Mouse (Mus musculus) forebrain, embryonic 11.5 days (tissue): ENCODE data around the gene Il2rg. TPM values are rescaled to one million over a fixed set of nuclear protein-coding genes. Genes with fewer than 3 reads are reported as not detected.

Experiments
- ATAC-seq: fragments of 200-750 bp; cut with Nextera tagmentation; replicated peaks from 2 replicates; pipeline ENCODE4 v1.8.0; 2017; ENCODE audit warnings: moderate TSS enrichment; ENCODE audit not compliant: low FRiP score
- DNase-seq: peaks from one replicate; pipeline ENCODE4 v3.0.0-alpha.2; 2017; ENCODE audit warnings: low spot score
- H3K27ac ChIP-seq: fragments of 300-500 bp; sonication (generic); 2 replicates; pipeline ENCODE4 v1.5.1; 2014; ENCODE audit warnings: low read depth, low read length
- H3K27me3 ChIP-seq: fragments of 300-500 bp; sonication (generic); 2 replicates; pipeline ENCODE4 v1.6.1; 2014; ENCODE audit warnings: mild to moderate bottlenecking, low read length, mixed read lengths; ENCODE audit not compliant: control insufficient read depth, insufficient read depth
- H3K36me3 ChIP-seq: fragments of 300-500 bp; sonication (generic); 2 replicates; pipeline ENCODE4 v1.6.1; 2014; ENCODE audit warnings: mild to moderate bottlenecking, low read length, moderate library complexity, mixed read lengths; ENCODE audit not compliant: control insufficient read depth, insufficient read depth
- H3K4me1 ChIP-seq: fragments of 300-500 bp; sonication (generic); replicated peaks from 2 replicates; pipeline ENCODE4 v1.6.1; 2014; ENCODE audit warnings: low read length, mixed read lengths; ENCODE audit not compliant: control insufficient read depth, insufficient read depth
- H3K4me2 ChIP-seq: fragments of 300-500 bp; sonication (generic); 2 replicates; pipeline ENCODE4 v1.6.1; 2014; ENCODE audit warnings: low read depth, mild to moderate bottlenecking, low read length, moderate library complexity, mixed read lengths; ENCODE audit not compliant: severe bottlenecking
- H3K4me3 ChIP-seq: fragments of 300-500 bp; sonication (generic); 2 replicates; pipeline ENCODE4 v1.5.1; 2014; ENCODE audit warnings: low read depth, low read length
- H3K9ac ChIP-seq: fragments of 300-500 bp; sonication (generic); 2 replicates; pipeline ENCODE4 v1.6.1; 2014; ENCODE audit warnings: low read length
- H3K9me3 ChIP-seq: fragments of 300-500 bp; sonication (generic); 2 replicates; pipeline ENCODE4 v1.6.1; 2016; ENCODE audit warnings: low read length, mixed read lengths; ENCODE audit not compliant: control insufficient read depth
- WGBS: fragments of 180-500 bp; shearing (Covaris S2); extraction: QIAGEN DNeasy Blood & Tissue Kit; methylation state at CpG from one replicate; pipeline ENCODE4 v1.1.7; 2014; 5-methylcytosine and 5-hydroxymethylcytosine counted together
- polyA plus RNA-seq: library from polyadenylated mRNA; unstranded; fragments of >200 nt; fragmentation: Nextera tagmentation; extraction: Ambion mirVana; gene quantifications from 2 replicates; pipeline ENCODE4 v1.2.1, GENCODE M21; 2014

The Il2rg gene
- polyA plus RNA-seq: 1.7 and 1.9 TPM in 2 replicates

DNA sequence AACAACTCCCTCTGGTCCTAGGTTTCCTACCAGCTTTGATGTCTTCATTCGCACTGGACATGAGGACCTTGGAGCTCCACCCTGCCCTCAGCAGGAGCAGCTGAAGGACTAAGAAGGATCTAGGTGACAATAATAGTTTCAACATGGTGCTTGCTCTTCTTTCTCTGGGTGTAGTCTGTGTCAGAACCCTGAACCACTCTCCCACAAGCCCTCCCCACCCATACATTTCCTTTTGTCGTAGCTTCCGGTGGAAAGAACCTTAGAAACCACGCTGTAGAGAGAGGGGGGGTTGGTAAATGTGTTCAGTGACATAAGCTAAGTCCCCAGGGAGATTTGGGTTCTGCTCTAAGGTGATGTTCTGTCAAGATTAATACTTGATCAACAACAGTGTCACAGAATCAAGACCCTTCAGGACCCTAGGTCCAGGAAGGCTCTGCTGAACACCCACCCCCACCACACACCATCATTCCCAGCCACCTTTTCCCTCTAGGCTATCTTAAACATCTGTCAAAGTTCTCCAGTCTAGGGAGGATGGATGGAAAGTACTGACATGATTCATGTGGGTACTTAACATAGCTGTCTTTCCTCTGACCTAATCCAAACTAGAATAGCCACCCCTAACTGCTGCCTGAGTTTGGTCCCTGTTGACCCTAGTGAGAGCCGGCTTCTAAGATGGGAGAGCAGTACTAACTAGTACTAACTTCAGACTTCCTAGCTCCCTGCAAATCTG is at the start of gene Il2rg:
Gene Il2rg (minus strand): TSS at position 231 of the 730 bp plus-strand sequence.
- DNase-seq: no peak
- H3K27ac ChIP-seq: no peak within 1 kb of the TSS
- H3K9me3 ChIP-seq: no peaks in the 10 kb centered on the region
- H3K9ac ChIP-seq: no peak within 1 kb of the TSS
- no peaks in the 10 kb centered on the region for H3K4me1 ChIP-seq
- H3K4me2 ChIP-seq: no peak within 1 kb of the TSS
- no peak within 1 kb of the TSS for H3K4me3 ChIP-seq
- ATAC-seq: no peak
- H3K27me3 ChIP-seq: peaks cover 2% of the 10 kb centered on the region; the same call in 1 of the 2 replicates
- no peaks in the 10 kb centered on the region for H3K36me3 ChIP-seq
- WGBS: 73% methylated on average over 3 of the region's 5 CpGs

DNA sequence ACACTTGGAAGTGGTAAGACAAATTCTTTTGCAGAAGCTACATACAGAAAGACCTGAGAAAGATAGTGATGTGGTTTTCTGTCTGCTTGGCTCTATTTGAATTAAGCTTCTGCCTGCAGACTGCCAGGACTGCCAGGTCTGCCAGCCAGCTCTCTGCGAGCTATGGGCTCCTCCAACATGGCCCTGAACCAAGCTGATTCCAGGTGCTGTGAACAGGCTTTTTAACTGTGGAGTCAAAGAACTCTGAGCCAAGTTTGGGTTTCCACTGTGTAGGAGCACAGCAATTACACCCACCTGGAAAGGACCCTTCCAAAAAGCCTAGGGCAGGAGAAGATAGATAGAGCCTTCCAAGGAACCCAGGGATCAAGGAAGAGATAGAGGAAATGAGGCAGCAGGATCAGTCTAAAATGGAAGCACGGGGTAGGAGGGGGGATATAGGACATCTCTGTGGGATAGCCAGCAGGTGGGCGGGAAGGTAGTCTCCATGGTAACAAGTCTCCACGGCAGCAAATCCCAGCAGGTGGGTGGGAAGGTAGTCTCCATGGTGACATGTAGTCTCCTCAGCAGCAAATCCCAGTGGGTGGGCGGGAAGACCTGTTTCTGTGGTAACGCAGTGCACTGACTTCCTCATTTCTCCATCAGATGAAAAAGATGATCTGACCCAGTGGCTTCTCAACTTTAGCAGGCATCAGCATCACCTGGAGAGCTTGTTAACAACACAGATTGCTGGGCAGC is 45.7 kb upstream of the Il2rg start:
- WGBS: 29% methylated on average over 6 of the region's 6 CpGs
- Histone ChIP-seq H3K4me1 (no peaks in the 10 kb centered on the region; the same call in 1 of the 2 replicates), H3K36me3 (no peaks in the 10 kb centered on the region; the same call in 1 of the 2 replicates), H3K4me2 (no peak overlapping the region), H3K9me3 (no peaks in the 10 kb centered on the region), H3K4me3 (no peak overlapping the region), H3K27me3 (no peaks in the 10 kb centered on the region; the same call in 1 of the 2 replicates), H3K27ac (no peak overlapping the region), H3K9ac (no peak overlapping the region)
- ATAC-seq: peak; percentile 60; the same call in 1 of the 2 replicates
- peak; percentile 61 for DNase-seq

DNA sequence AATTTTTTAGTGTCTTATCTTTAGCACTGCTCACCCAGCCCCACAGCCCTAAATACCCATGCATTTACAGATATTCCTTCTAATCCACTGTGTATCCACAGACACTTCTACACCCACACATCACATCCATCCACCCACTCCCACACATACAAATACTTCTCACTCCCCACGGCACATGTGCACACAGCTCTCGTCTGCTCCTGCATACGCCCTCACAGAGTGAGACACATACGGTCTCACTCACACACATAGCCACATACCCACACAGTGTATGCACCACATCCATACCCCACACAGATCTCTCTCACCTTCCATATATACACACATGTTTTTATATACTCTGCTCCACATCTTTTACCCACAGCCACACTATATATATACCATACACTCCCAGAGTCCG is 41.2 kb upstream of the Il2rg start:
- peaks cover 3% of the 10 kb centered on the region; the same call in 1 of the 2 replicates for H3K27me3 ChIP-seq
- DNase-seq (no peak), ATAC-seq (no peak)
- WGBS: 93% methylated on average over 5 of the region's 5 CpGs
- no peak overlapping the region for H3K27ac ChIP-seq
- no peaks in the 10 kb centered on the region; the same call in 1 of the 2 replicates for H3K36me3 ChIP-seq
- no peak overlapping the region for H3K4me2 ChIP-seq
- no peaks in the 10 kb centered on the region for H3K9me3 ChIP-seq
- H3K4me1 ChIP-seq: no peaks in the 10 kb centered on the region; the same call in 1 of the 2 replicates
- no peak overlapping the region for H3K4me3 ChIP-seq
- no peak overlapping the region for H3K9ac ChIP-seq

DNA sequence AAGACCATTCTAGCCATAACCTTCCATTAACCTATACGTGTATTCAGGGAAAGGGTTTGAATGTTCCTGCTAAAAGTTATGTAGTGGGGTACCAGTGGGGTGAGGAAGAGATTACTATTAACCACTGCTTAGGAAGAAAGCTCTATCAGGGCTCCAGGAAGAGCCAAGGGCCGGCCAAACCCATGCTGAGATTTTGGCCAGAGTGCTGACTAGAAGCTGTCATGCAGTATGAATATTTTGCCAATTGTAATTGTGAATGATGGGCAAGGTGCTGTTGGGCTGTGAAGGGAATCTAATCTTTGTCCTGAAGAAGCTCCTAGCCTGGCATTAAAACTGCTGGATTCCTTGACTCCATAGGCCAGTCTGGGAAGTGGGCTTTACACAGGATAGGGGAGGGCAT is 36.6 kb upstream of the Il2rg start:
- peaks cover 3% of the 10 kb centered on the region; the same call in 1 of the 2 replicates for H3K27me3 ChIP-seq
- WGBS: 48% methylated on average over 2 of the region's 2 CpGs
- no peak overlapping the region for H3K27ac ChIP-seq

DNA sequence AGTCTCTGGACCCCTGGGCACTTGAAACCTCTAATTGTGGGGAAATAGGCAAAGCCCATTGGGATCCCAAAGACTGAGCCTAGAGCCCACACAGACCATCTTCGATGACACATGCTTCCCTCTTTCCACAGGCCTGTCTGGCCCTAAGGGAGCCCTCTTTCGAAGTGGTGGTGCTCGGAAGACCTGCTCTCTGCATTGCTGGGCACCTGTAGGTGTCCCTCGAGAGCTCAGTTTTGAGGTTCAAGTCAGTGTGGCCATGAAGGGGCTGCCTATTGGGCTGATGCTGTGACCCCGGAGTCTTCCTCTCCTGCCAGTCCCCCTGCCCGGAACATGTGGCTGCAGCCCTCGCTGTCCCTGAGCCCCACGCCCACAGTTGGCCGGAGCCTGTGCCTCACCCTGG is 33.6 kb upstream of the Il2rg start:
- Histone ChIP-seq H3K9me3 (no peaks in the 10 kb centered on the region), H3K4me3 (no peak overlapping the region), H3K9ac (no peak overlapping the region; the same call in 1 of the 2 replicates), H3K27ac (no peak overlapping the region), H3K36me3 (no peaks in the 10 kb centered on the region), H3K27me3 (peaks cover 3% of the 10 kb centered on the region; the same call in 1 of the 2 replicates), H3K4me1 (peaks cover 12% of the 10 kb centered on the region), H3K4me2 (0 out of 2 replicates have a peak overlapping the region, but pooled peaks have one; percentile 1)
- 69% methylated on average over 9 of the region's 9 CpGs for WGBS
- ATAC-seq (no peak), DNase-seq (no peak)

More for the DNA sequence above, 36.6 kb upstream of the Il2rg start:
- no peak overlapping the region for H3K4me3 ChIP-seq
- DNase-seq (no peak), ATAC-seq (no peak)
- no peaks in the 10 kb centered on the region for H3K9me3 ChIP-seq
- H3K4me1 ChIP-seq: peaks cover 12% of the 10 kb centered on the region
- H3K36me3 ChIP-seq: no peaks in the 10 kb centered on the region
- no peak overlapping the region for H3K4me2 ChIP-seq
- no peak overlapping the region for H3K9ac ChIP-seq

DNA sequence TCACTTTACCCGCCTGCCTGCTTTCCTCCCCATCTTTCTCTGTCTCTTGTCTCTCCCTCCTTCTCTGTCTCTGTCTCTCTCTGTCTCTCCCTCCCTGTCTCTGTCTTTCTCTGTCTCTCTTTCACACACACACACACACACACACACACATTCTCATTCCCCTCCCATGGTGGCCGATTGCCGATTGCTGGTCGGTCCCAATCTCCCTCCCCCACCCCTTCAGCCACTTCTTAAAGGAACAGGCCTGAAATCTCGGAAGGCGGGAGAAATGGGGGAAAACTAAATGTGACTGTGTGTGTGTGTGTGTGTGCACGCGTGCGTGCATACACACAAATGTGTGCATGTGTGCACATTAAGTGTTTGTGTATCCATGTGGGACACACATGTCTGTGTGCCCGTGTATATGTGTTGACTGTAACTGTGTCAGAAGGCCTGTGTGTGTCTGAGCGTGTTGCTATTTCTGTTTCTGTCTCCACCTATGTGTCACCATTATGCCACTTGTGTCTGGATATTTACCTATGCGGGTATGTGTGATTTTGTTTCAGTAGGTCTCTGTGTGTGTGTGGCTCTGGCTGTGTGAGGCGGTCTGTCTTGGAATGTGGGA is 32.5 kb upstream of the Il2rg start:
- H3K9me3 ChIP-seq: no peaks in the 10 kb centered on the region
- H3K27me3 ChIP-seq: no peaks in the 10 kb centered on the region; the same call in 1 of the 2 replicates
- H3K9ac ChIP-seq: peak overlapping the region; percentile 41
- peak; percentile 60 for ATAC-seq
- 26% methylated on average over 13 of the region's 13 CpGs for WGBS
- H3K27ac ChIP-seq: peak overlapping the region; percentile 37; the same call in 1 of the 2 replicates
- no peaks in the 10 kb centered on the region for H3K36me3 ChIP-seq
- H3K4me1 ChIP-seq: peaks cover 12% of the 10 kb centered on the region
- H3K4me3 ChIP-seq: peak overlapping the region; percentile 38
- DNase-seq: peak; percentile 68
- H3K4me2 ChIP-seq: peak overlapping the region; percentile 51

DNA sequence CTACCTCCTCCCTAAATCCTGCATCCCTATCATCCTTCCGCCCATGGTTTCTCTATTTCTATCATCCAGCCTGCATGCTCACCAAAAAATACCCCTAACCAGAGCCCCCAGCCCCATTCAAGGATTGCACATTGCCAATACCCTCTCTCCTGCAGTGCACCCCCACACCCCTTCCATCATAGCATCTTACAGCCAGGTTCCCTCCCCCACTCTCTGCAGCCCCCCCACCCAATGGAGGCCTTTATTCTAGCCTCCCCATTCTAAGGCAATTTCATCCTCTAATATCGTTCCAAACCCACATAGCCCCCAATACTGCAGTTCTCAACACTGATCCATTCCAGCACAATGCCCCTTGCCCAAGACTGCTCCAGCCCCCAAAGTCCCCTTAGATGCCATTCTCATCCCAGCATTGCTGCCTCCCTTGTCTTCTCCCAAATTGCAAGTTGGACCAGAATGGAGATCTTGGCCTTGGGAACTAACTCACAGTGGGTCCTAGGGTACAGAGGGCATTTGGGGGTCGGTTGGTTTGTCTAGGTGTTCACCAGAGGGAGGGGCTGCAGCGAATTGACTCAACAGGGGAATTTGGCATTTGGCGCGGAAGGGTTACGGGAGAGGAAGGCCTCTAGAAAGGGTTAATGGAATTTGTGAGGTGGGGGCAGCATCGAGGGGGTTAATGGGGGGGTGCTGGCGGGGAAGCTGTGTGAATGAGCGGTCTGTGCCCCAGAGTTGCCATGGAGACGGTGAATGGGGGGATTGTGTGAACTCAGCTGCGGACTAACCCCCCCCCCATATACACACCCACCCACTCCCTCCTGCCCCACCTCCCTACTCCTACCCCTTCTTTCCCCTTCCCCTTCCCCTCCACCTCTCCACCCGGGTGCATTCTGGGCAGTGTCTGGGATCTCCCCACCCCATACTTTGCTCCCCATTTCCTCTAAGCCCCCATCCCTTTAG is 31.7 kb upstream of the Il2rg start:
- H3K27me3 ChIP-seq: no peaks in the 10 kb centered on the region; the same call in 1 of the 2 replicates

More for the DNA sequence above, 31.7 kb upstream of the Il2rg start:
- H3K9ac ChIP-seq: peak overlapping the region; percentile 57
- H3K9me3 ChIP-seq: no peaks in the 10 kb centered on the region
- peak overlapping the region; percentile 38 for H3K4me3 ChIP-seq
- peaks cover 12% of the 10 kb centered on the region for H3K4me1 ChIP-seq
- no peaks in the 10 kb centered on the region for H3K36me3 ChIP-seq
- WGBS: 18% methylated on average over 11 of the region's 13 CpGs
- ATAC-seq: peak; percentile 81
- peak overlapping the region; percentile 51 for H3K4me2 ChIP-seq
- DNase-seq: peak; percentile 77
- peak overlapping the region; percentile 53 for H3K27ac ChIP-seq
